Mouse (Mus musculus): Measurements from ENCODE around the gene Gm17689.

The Gm17689 gene

GRCm38 (mm10) chr9:36582535-36582934 is at the start of gene Gm17689:
TSS of gene Gm17689 (minus strand) at chr9:36582635.
- no peak for DNase-seq

GRCm38 (mm10) chr9:36541863-36542262 is 40.6 kb downstream of the Gm17689 start, which contains the start of gene Gm5615:
TSS of gene Gm5615 (minus strand) at chr9:36541963.
- no peak for DNase-seq

All from lung, postnatal 36 days (tissue).